20 mouse cellular contexts compared by ENCODE assay signal in genomic region chr1:58959682-58960081, GRCm38 (mm10). TPM values are rescaled to one million over a fixed set of nuclear protein-coding genes. Genes with fewer than 3 reads are reported as not detected.
DNase-seq lines count a peak whose midpoint lies in the region; ATAC-seq and TF ChIP-seq lines count a peak whose summit lies in the region.
"Had no signal": no experiment of that assay in that cellular context is flagged by ENCODE, and none has a peak within 500 bp of the region (broad histone marks: within the 10 kb centered on the region; RNA-seq: fewer than 3 reads in every experiment).

No protein-coding gene starts in this region.

- H3K4me3 ChIP-seq in heart, embryonic 12.5 days: no peak overlapping the region
- no peak overlapping the region for H3K4me3 ChIP-seq in CH12.LX (replicated peaks in 1 of 3; ENCODE audit: low read depth in 2 of 3, low read length in 2 of 3, poor library complexity in 1 of 3)
- no peak overlapping the region for H3K4me3 ChIP-seq in ES-E14 (ENCODE audit: insufficient read depth in 1 of 2, low read depth in 1 of 2, low read length in 2 of 2, poor library complexity in 1 of 2, severe bottlenecking in 1 of 2)
- 0 out of 2 replicates have a peak overlapping the region, but pooled peaks have one; percentile 7 for H3K4me3 ChIP-seq in liver, embryonic 15.5 days (replicated peaks)
- H3K4me3 ChIP-seq: forebrain, embryonic 15.5 days; heart, embryonic 13.5 days; hindbrain, embryonic 15.5 days had no signal

- 0 out of 2 replicates have a peak overlapping the region, but pooled peaks have one; percentile 33 for H3K27ac ChIP-seq in heart, embryonic 12.5 days (ENCODE audit: poor library complexity, severe bottlenecking)
- H3K27ac ChIP-seq in CH12.LX (ENCODE audit: insufficient read depth, low read depth) (no peak overlapping the region), ES-E14 (ENCODE audit: insufficient read depth, low read depth, low read length, poor library complexity, severe bottlenecking) (no peak overlapping the region)
- H3K27ac ChIP-seq in liver, embryonic 15.5 days (replicated peaks): peak overlapping the region; percentile 98
- H3K27ac ChIP-seq: forebrain, embryonic 15.5 days; hindbrain, embryonic 15.5 days had no signal

- H3K9me3 ChIP-seq in heart, embryonic 12.5 days (replicated peaks): no peaks in the 10 kb centered on the region
- H3K9me3 ChIP-seq in CH12.LX (replicated peaks; ENCODE audit: low read length): no peaks in the 10 kb centered on the region
- H3K9me3 ChIP-seq in ES-E14 (ENCODE audit: control insufficient read depth, insufficient read depth, low read depth, low read length): no peaks in the 10 kb centered on the region
- no peaks in the 10 kb centered on the region for H3K9me3 ChIP-seq in liver, embryonic 15.5 days (replicated peaks)
- H3K9me3 ChIP-seq: forebrain, embryonic 15.5 days; heart, embryonic 13.5 days; hindbrain, embryonic 15.5 days had no signal

- TF ChIP-seq EP300 in CH12.LX (IDR thresholded peaks at IDR 0.05; ENCODE audit: low read length): no peak

- no peak for TF ChIP-seq CTCF in CH12.LX (conservative IDR thresholded peaks at IDR 0.05 in 1 of 2, IDR thresholded peaks at IDR 0.05 in 1 of 2; ENCODE audit: low read depth in 2 of 2, low read length in 2 of 2)

- no peak for ATAC-seq in heart, embryonic 12.5 days (ENCODE audit: insufficient number of reproducible peaks, low FRiP score)
- no peak for ATAC-seq in liver, embryonic 15.5 days (ENCODE audit: insufficient read depth)
- ATAC-seq: activated CD4-positive, CD25-positive, alpha-beta regulatory T cell, adult 4 months; forebrain, embryonic 15.5 days; intestine, embryonic 16.5 days; Patski had no signal

- H3K27me3 ChIP-seq in heart, embryonic 12.5 days (replicated peaks): no peaks in the 10 kb centered on the region
- no peaks in the 10 kb centered on the region for H3K27me3 ChIP-seq in CH12.LX (replicated peaks)
- H3K27me3 ChIP-seq in liver, embryonic 15.5 days: no peaks in the 10 kb centered on the region
- H3K27me3 ChIP-seq: forebrain, embryonic 15.5 days; heart, embryonic 13.5 days; hindbrain, embryonic 15.5 days; Patski had no signal

- dilution Hi-C loops in CH12.LX (cut with MboI; ENCODE audit: extremely low pct_ligation_motif_present, extremely low pct_unique_long_range_greater_than_20kb, low sequenced_read_pairs): no loop called here

- no peak overlapping the region for H3K4me2 ChIP-seq in heart, embryonic 12.5 days
- no peak overlapping the region for H3K4me2 ChIP-seq in CH12.LX (ENCODE audit: insufficient read depth, low read depth, poor library complexity, severe bottlenecking)
- H3K4me2 ChIP-seq in liver, embryonic 15.5 days: peak overlapping the region; percentile 63
- H3K4me2 ChIP-seq: forebrain, embryonic 15.5 days; heart, embryonic 13.5 days; hindbrain, embryonic 15.5 days had no signal

- no peak for TF ChIP-seq RAD21 in CH12.LX (IDR thresholded peaks at IDR 0.05; ENCODE audit: low read depth, low read length)

- TF ChIP-seq POLR2A in CH12.LX (IDR thresholded peaks at IDR 0.05; ENCODE audit: low read depth, low read length): no peak

- H3K4me1 ChIP-seq in heart, embryonic 12.5 days (replicated peaks): peaks cover 69% of the 10 kb centered on the region
- H3K4me1 ChIP-seq in CH12.LX (ENCODE audit: control insufficient read depth in 1 of 2, insufficient read depth in 2 of 2) (peaks cover 4 to 64% of the 10 kb centered on the region in 2 experiments; a peak in 3 of 4 replicates), ES-E14 (ENCODE audit: control insufficient read depth in 2 of 2, insufficient read depth in 2 of 2, low read length in 2 of 2, poor library complexity in 1 of 2) (peaks cover 15 to 22% of the 10 kb centered on the region in 2 experiments)
- H3K4me1 ChIP-seq in liver, embryonic 15.5 days (replicated peaks): peaks cover 95% of the 10 kb centered on the region

- peaks cover 3% of the 10 kb centered on the region for H3K79me2 ChIP-seq in CH12.LX (replicated peaks; ENCODE audit: control insufficient read depth, extremely low read depth, insufficient read depth, poor library complexity, severe bottlenecking)

- in situ Hi-C loops in CH12.LX (cut with MboI; ENCODE audit: low pct_ligation_motif_present, low pct_unique_long_range_greater_than_20kb, low sequenced_read_pairs) (no loop called here), ES-E14 (cut with MboI; ENCODE audit: low sequenced_read_pairs in 2 of 2, unreplicated experiment in 2 of 2) (no loop called here)

- no peaks in the 10 kb centered on the region for H3K36me3 ChIP-seq in heart, embryonic 12.5 days
- H3K36me3 ChIP-seq in CH12.LX (replicated peaks in 1 of 2; ENCODE audit: control insufficient read depth in 1 of 2, insufficient read depth in 1 of 2, low read length in 1 of 2) (peaks cover 0 to 16% of the 10 kb centered on the region in 2 experiments), ES-E14 (ENCODE audit: control insufficient read depth, insufficient read depth, low read length, poor library complexity, severe bottlenecking) (no peaks in the 10 kb centered on the region)
- peaks cover 24% of the 10 kb centered on the region for H3K36me3 ChIP-seq in liver, embryonic 15.5 days (replicated peaks)
- H3K36me3 ChIP-seq: forebrain, embryonic 15.5 days; heart, embryonic 13.5 days; hindbrain, embryonic 15.5 days had no signal

- H3K9ac ChIP-seq in heart, embryonic 12.5 days: no peak overlapping the region
- H3K9ac ChIP-seq in CH12.LX (ENCODE audit: insufficient read depth, low read depth) (no peak overlapping the region), ES-E14 (ENCODE audit: insufficient read depth, low read depth, low read length, poor library complexity, severe bottlenecking) (no peak overlapping the region; the same call in 1 of the 2 replicates)
- H3K9ac ChIP-seq in liver, embryonic 15.5 days: peak overlapping the region; percentile 39; the same call in 1 of the 2 replicates
- H3K9ac ChIP-seq: forebrain, embryonic 15.5 days; heart, embryonic 13.5 days; hindbrain, embryonic 15.5 days had no signal

- intact Hi-C loops in heart, postnatal 25 days (cut with DNase I): no loop called here

- 76% methylated on average over 2 of the region's 2 CpGs for WGBS in heart, embryonic 12.5 days
- WGBS in liver, embryonic 15.5 days (ENCODE audit: insufficient replicate concordance): 54% methylated on average over 2 of the region's 2 CpGs

- DNase-seq in heart, postnatal 25 days (ENCODE audit: low spot score): no peak
- no peak for DNase-seq in CH12.LX (ENCODE audit: extremely low read depth)
- no peak for DNase-seq in ES-E14 (ENCODE audit: low read depth, low spot score)
- DNase-seq in Muller cell, postnatal 12 days (ENCODE audit: inconsistent ontology term): no peak
- DNase-seq in urinary bladder, postnatal 4 days (ENCODE audit: low spot score in 2 of 2): no peak
- DNase-seq in kidney, adult 18-20 months: no peak
- DNase-seq: adrenal gland, postnatal 14 days; cerebellum, adult 11-12 months; cerebellum, adult 9-11 months; cerebellum, postnatal 36 days; gastrocnemius, postnatal 10 days; heart, postnatal 10 days had no signal

TF ChIP-seq in CH12.LX, 34 proteins besides CTCF, POLR2A, EP300 and RAD21:
- no peak for TF ChIP-seq BHLHE40 (IDR thresholded peaks at IDR 0.05; ENCODE audit: low read depth, low read length)
- TF ChIP-seq MAFK (IDR thresholded peaks at IDR 0.05; ENCODE audit: insufficient replicate concordance, low read length): peak; percentile 66; the same call in 1 of the 2 replicates
- TF ChIP-seq ZMIZ1 (IDR thresholded peaks at IDR 0.05; ENCODE audit: low read depth, low read length): no peak
- no peak for TF ChIP-seq ZC3H11A (IDR thresholded peaks at IDR 0.05; ENCODE audit: low read depth, low read length)
- TF ChIP-seq ETS1 (conservative IDR thresholded peaks at IDR 0.05; ENCODE audit: low read depth, low read length): no peak

TF ChIP-seq in ES-E14, 5 proteins besides CTCF, POLR2A, EP300 and RAD21:
- TF ChIP-seq MAFK (IDR thresholded peaks at IDR 0.05; ENCODE audit: insufficient read depth, low read depth, low read length): peak; percentile 63
- no peak for TF ChIP-seq HCFC1 (IDR thresholded peaks at IDR 0.05; ENCODE audit: borderline replicate concordance, insufficient read depth, low read length)
TF ChIP-seq in ES-E14: peak in this region for 1.

RNA-seq across cellular contexts. Expression of gene Trak2, which starts 13.5 kb away (rescaled TPM):
- polyA plus RNA-seq in heart, embryonic 12.5 days (2016; fragmentation: Nextera tagmentation; extraction: Ambion mirVana): 44.7 and 47.8 TPM in 2 replicates
- total RNA-seq in heart, postnatal 25 days (2021): 100 to 1,000 TPM; 185 to 192 TPM
- 7.7 and 9.7 TPM in 2 replicates for total RNA-seq in CH12.LX (2012; rRNA removed)
- total RNA-seq in CH12.LX (2014; rRNA removed): 11.4 and 13.5 TPM in 2 replicates
- polyA plus RNA-seq in CH12.LX (2012; ENCODE audit: insufficient read length, low read depth): 15.0 and 16.7 TPM in 2 replicates
- total RNA-seq in ES-E14 (2012; rRNA removed): 17.0 and 19.7 TPM in 2 replicates
- 53.1 and 57.4 TPM in 2 replicates for polyA plus RNA-seq in liver, embryonic 15.5 days (2015; fragmentation: Nextera tagmentation; extraction: Ambion mirVana)

RNA-seq across cellular contexts. Expression of gene Stradb, which starts 13.6 kb away (rescaled TPM):
- polyA plus RNA-seq in heart, embryonic 12.5 days (2016; fragmentation: Nextera tagmentation; extraction: Ambion mirVana): 23.1 and 25.5 TPM in 2 replicates
- 10 to 100 TPM; 55.0 to 57.1 TPM for total RNA-seq in heart, postnatal 25 days (2021)
- total RNA-seq in CH12.LX (2012; rRNA removed) (2.5 and 3.4 TPM in 2 replicates), CH12.LX (2014; rRNA removed) (4.4 and 5.0 TPM in 2 replicates), ES-E14 (2012; rRNA removed) (2.1 and 2.7 TPM in 2 replicates)
- 5.7 and 6.1 TPM in 2 replicates for polyA plus RNA-seq in CH12.LX (2012; ENCODE audit: insufficient read length, low read depth)
- polyA plus RNA-seq in liver, embryonic 15.5 days (2015; fragmentation: Nextera tagmentation; extraction: Ambion mirVana): 48.9 and 51.7 TPM in 2 replicates

Comparison
In these comparisons a context has a peak if more than half of its experiments do, and no peak if none do; other contexts are left out.
1. H3K27ac ChIP-seq: peak in heart, embryonic 12.5 days (single experiment) and liver, embryonic 15.5 days (single experiment); none in CH12.LX (single experiment) and ES-E14 (single experiment).
2. RNA of gene Stradb, which starts 13.6 kb away (total RNA-seq): 55.0 to 57.1 TPM in heart, postnatal 25 days; 2.5 to 5.0 TPM in CH12.LX and 2.1 to 2.7 TPM in ES-E14; every median in the first group is over 4 times any median in the second.